Mouse (Mus musculus) layer of hippocampus, postnatal 14 days (tissue): ENCODE measurements around the gene Ccdc180. TPM values are rescaled to one million over a fixed set of nuclear protein-coding genes. Genes with fewer than 3 reads are reported as not detected.

Experiments
- DNase-seq, 2 experiments: peaks; one replicate each; pipeline ENCODE4 v3.0.0; 2021 to 2022; ENCODE audit warnings: low spot score in 2 of 2, mixed read lengths in 1 of 2
- long read RNA-seq, 2 experiments: library from polyadenylated mRNA; stranded (forward); transcript quantifications; one replicate each; pipeline ENCODE4 v2.0.0; 2021
- total RNA-seq, 2 experiments: library from RNA; stranded (reverse); gene quantifications; 2 replicates each; pipeline ENCODE4 v1.2.3; 2021

Gene Ccdc180
- total RNA-seq: under 1 TPM; 0.38 to 0.71 TPM
- long read RNA-seq, experiment 1: 0 reads
- long read RNA-seq, experiment 2: 0 reads

GRCm38 (mm10) chr4:45890066-45890761 is at the start of gene Ccdc180:
Gene Ccdc180 (plus strand): TSS chr4:45890303.
- DNase-seq: peak; percentile 9 to 26

GRCm38 (mm10) chr4:45844355-45844754 is 45.7 kb upstream of the Ccdc180 start:
- no peak for DNase-seq

GRCm38 (mm10) chr4:45846263-45846662 is 43.8 kb upstream of the Ccdc180 start:
- no peak for DNase-seq

GRCm38 (mm10) chr4:45848109-45848824 is 41.8 kb upstream of the Ccdc180 start, which contains the start of gene Stra6l:
Gene Stra6l (plus strand): TSS chr4:45848664.
- no peak for DNase-seq

GRCm38 (mm10) chr4:45848825-45849156 is 41.3 kb upstream of the Ccdc180 start:
- DNase-seq: no peak

- no peak for DNase-seq
Measured at GRCm38 (mm10) chr4:45849419-45849818, 40.7 kb upstream of the Ccdc180 start.

GRCm38 (mm10) chr4:45851640-45852051 is 38.5 kb upstream of the Ccdc180 start:
- no peak for DNase-seq

GRCm38 (mm10) chr4:45853496-45854246 is 36.4 kb upstream of the Ccdc180 start:
- no peak for DNase-seq

GRCm38 (mm10) chr4:45855803-45856424 is 34.2 kb upstream of the Ccdc180 start:
- DNase-seq: peak; percentile 80 to 85

- no peak for DNase-seq
Measured at GRCm38 (mm10) chr4:45861160-45861559, 28.9 kb upstream of the Ccdc180 start.

- DNase-seq: no peak
Measured at GRCm38 (mm10) chr4:45867416-45867815, 22.7 kb upstream of the Ccdc180 start.

- DNase-seq: no peak
Measured at GRCm38 (mm10) chr4:45869021-45869815, 20.9 kb upstream of the Ccdc180 start.

- no peak for DNase-seq
Measured at GRCm38 (mm10) chr4:45872147-45872546, 18.0 kb upstream of the Ccdc180 start.

GRCm38 (mm10) chr4:45878929-45879328 is 11.2 kb upstream of the Ccdc180 start:
- peak; percentile 12 to 37 for DNase-seq

GRCm38 (mm10) chr4:45882521-45882920 is 7.6 kb upstream of the Ccdc180 start:
- DNase-seq: no peak

GRCm38 (mm10) chr4:45883250-45883649 is 6.9 kb upstream of the Ccdc180 start:
- DNase-seq: no peak

GRCm38 (mm10) chr4:45889487-45889886 is 616 bp upstream of the Ccdc180 start:
- DNase-seq: no peak

- no peak for DNase-seq
Measured at GRCm38 (mm10) chr4:45896425-45897081, 6.5 kb downstream of the Ccdc180 start.

- DNase-seq: no peak
Measured at GRCm38 (mm10) chr4:45898413-45898812, 8.3 kb downstream of the Ccdc180 start.

- no peak for DNase-seq
Measured at GRCm38 (mm10) chr4:45909256-45909655, 19.2 kb downstream of the Ccdc180 start.
